Mouse (Mus musculus) intestine, embryonic 16.5 days (tissue): ENCODE measurements around the gene Cdk8. TPM values are rescaled to one million over a fixed set of nuclear protein-coding genes. Genes with fewer than 3 reads are reported as not detected.

ENCODE experiments used
- ATAC-seq: fragments of 200-750 bp; cut with Nextera tagmentation; 2 replicates; pipeline ENCODE4 v1.8.0; 2017; ENCODE audit warnings: moderate TSS enrichment, moderate library complexity
- H3K27ac ChIP-seq: fragments of 300-500 bp; sonication (generic); 2 replicates; pipeline ENCODE4 v1.5.1; 2014; ENCODE audit warnings: mild to moderate bottlenecking, low read length
- H3K27me3 ChIP-seq: fragments of 300-500 bp; sonication (generic); replicated peaks from 2 replicates; pipeline ENCODE4 v1.6.1; 2014; ENCODE audit warnings: low read length, control low read depth, mixed read lengths; ENCODE audit not compliant: control insufficient read depth, insufficient read depth
- H3K36me3 ChIP-seq: fragments of 300-500 bp; sonication (generic); 2 replicates; pipeline ENCODE4 v1.6.1; 2014; ENCODE audit warnings: low read length, control low read depth; ENCODE audit not compliant: control insufficient read depth, insufficient read depth
- H3K4me1 ChIP-seq: fragments of 300-500 bp; sonication (generic); 2 replicates; pipeline ENCODE4 v1.6.1; 2014; ENCODE audit warnings: low read length, control low read depth, mixed read lengths; ENCODE audit not compliant: control insufficient read depth, insufficient read depth
- H3K4me2 ChIP-seq: fragments of 300-500 bp; sonication (generic); 2 replicates; pipeline ENCODE4 v1.6.1; 2014; ENCODE audit warnings: low read depth, low read length, control low read depth
- H3K4me3 ChIP-seq: fragments of 300-500 bp; sonication (generic); 2 replicates; pipeline ENCODE4 v1.5.1; 2014; ENCODE audit warnings: mild to moderate bottlenecking, low read length
- H3K9ac ChIP-seq: fragments of 300-500 bp; sonication (generic); 2 replicates; pipeline ENCODE4 v1.6.1; 2014; ENCODE audit warnings: low read depth, low read length
- H3K9me3 ChIP-seq: fragments of 300-500 bp; sonication (generic); 2 replicates; pipeline ENCODE4 v1.6.1; 2016; ENCODE audit warnings: low read length, control low read depth; ENCODE audit not compliant: control insufficient read depth
- WGBS: fragments of 180-500 bp; shearing (Covaris S2); extraction: QIAGEN DNeasy Blood & Tissue Kit; methylation state at CpG from one replicate; pipeline ENCODE4 v1.1.7; 2014; 5-methylcytosine and 5-hydroxymethylcytosine counted together
- polyA plus RNA-seq: library from polyadenylated mRNA; unstranded; fragments of >200 nt; fragmentation: Nextera tagmentation; extraction: Ambion mirVana; gene quantifications from 2 replicates; pipeline ENCODE4 v1.2.1, GENCODE M21; 2015

Cdk8 gene
- polyA plus RNA-seq, 1 experiment from 2014 or later: 12.2 TPM

DNA sequence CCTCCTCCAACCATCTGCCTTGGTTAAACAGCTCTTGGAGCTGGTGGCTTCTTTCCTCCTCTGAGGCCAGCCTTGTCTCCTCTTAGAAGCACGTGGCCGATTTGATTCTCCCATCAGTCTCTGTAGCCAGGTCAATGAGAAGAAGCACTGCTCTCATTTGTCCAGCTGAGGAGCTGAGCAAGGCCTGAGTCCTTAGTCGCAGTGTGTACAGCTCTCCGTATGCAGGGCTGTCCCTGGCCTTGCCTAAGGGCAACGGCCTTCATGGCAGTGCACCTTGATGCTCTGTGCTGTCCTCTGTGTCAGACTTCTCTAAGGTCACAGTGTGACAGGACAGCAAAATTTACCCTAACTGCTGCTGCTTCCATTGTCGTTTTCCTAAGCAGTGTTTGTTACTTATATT, 52.9 kb downstream of the Cdk8 start:
- H3K4me1 ChIP-seq: no peaks in the 10 kb centered on the region
- peak; percentile 62; the same call in 1 of the 2 replicates for ATAC-seq
- 88% methylated on average over 6 of the region's 6 CpGs for WGBS
- no peak overlapping the region for H3K9ac ChIP-seq
- H3K4me2 ChIP-seq: no peak overlapping the region
- H3K27me3 ChIP-seq: no peaks in the 10 kb centered on the region
- H3K36me3 ChIP-seq: peaks cover 13% of the 10 kb centered on the region; the same call in 1 of the 2 replicates
- no peaks in the 10 kb centered on the region for H3K9me3 ChIP-seq
- no peak overlapping the region for H3K4me3 ChIP-seq
- no peak overlapping the region for H3K27ac ChIP-seq

- Histone ChIP-seq H3K27me3 (no peaks in the 10 kb centered on the region), H3K36me3 (peaks cover 13% of the 10 kb centered on the region; the same call in 1 of the 2 replicates), H3K4me1 (no peaks in the 10 kb centered on the region), H3K9ac (no peak overlapping the region), H3K27ac (no peak overlapping the region), H3K9me3 (no peaks in the 10 kb centered on the region), H3K4me3 (no peak overlapping the region), H3K4me2 (no peak overlapping the region)
- ATAC-seq: no peak
- WGBS: 87% methylated on average over 10 of the region's 10 CpGs
Measured at GRCm38 (mm10) chr5:146287416-146287815, 56.4 kb downstream of the Cdk8 start.

DNA sequence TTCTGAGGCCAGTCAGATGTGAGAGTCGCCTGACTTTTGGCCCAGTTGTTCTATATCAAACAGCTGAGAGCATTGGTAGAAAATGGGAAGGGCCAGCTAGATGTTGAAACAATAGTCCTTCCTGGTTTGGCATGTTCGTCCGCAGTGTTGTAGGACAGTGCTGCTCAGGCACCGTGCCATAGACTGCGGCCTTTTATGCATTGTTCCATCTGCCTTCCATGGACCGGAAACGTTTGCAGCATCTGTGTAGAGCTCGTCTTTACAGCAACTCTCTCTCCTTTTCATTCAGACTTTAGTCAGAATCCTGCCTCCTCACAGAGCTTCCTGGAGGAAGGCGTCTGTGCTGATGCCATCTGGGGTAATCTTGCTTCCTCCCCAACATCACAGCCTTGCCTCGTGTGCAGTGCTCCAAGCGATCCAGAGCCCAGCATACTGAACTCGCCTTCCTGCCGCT, 57.0 kb downstream of the Cdk8 start:
- H3K27me3 ChIP-seq: no peaks in the 10 kb centered on the region
- H3K9ac ChIP-seq: no peak overlapping the region
- H3K4me3 ChIP-seq: no peak overlapping the region
- ATAC-seq: no peak
- no peaks in the 10 kb centered on the region for H3K4me1 ChIP-seq
- WGBS: 85% methylated on average over 13 of the region's 13 CpGs
- H3K4me2 ChIP-seq: no peak overlapping the region
- H3K27ac ChIP-seq: no peak overlapping the region
- no peaks in the 10 kb centered on the region for H3K9me3 ChIP-seq
- H3K36me3 ChIP-seq: peaks cover 13% of the 10 kb centered on the region; the same call in 1 of the 2 replicates

- H3K27me3 ChIP-seq: no peaks in the 10 kb centered on the region
- no peak overlapping the region for H3K27ac ChIP-seq
- no peak overlapping the region for H3K9ac ChIP-seq
- 0 out of 2 replicates have a peak, but pooled peaks have one; percentile 19 for ATAC-seq
- peaks cover 3% of the 10 kb centered on the region; the same call in 1 of the 2 replicates for H3K4me1 ChIP-seq
- no peak overlapping the region for H3K4me3 ChIP-seq
- no peak overlapping the region for H3K4me2 ChIP-seq
- 70% methylated on average over 7 of the region's 7 CpGs for WGBS
- H3K36me3 ChIP-seq: peaks cover 11% of the 10 kb centered on the region; the same call in 1 of the 2 replicates
- no peaks in the 10 kb centered on the region for H3K9me3 ChIP-seq
Measured at GRCm38 (mm10) chr5:146289921-146290320, 58.9 kb downstream of the Cdk8 start.

GRCm38 (mm10) chr5:146290446-146290845, 59.4 kb downstream of the Cdk8 start:
- Histone ChIP-seq H3K27me3 (no peaks in the 10 kb centered on the region), H3K4me3 (no peak overlapping the region), H3K9ac (no peak overlapping the region), H3K36me3 (peaks cover 9% of the 10 kb centered on the region; the same call in 1 of the 2 replicates), H3K9me3 (no peaks in the 10 kb centered on the region), H3K4me1 (peaks cover 3% of the 10 kb centered on the region; the same call in 1 of the 2 replicates), H3K4me2 (no peak overlapping the region), H3K27ac (no peak overlapping the region)
- 75% methylated on average over 5 of the region's 5 CpGs for WGBS
- ATAC-seq: no peak

DNA sequence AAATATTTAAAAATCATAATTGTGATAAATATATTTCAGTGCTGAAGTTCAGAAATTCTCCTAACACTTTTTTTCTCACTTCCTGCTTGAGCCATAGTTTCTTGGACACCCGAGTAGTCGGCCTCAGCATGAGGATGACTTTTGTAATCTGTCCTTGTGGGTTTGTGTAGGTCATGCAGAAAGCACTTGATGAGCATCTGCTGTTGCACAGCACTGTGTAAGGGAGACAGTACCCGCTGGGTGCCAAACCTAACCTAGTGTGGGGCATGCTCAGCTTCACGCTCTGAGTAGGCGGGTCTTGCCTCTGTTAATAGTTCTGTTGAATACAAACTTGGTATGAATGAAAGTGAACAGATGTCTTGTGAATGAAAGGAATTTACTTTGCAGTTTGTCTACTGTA, 60.5 kb downstream of the Cdk8 start:
- Histone ChIP-seq H3K9ac (no peak overlapping the region), H3K27me3 (no peaks in the 10 kb centered on the region), H3K36me3 (peaks cover 4% of the 10 kb centered on the region; the same call in 1 of the 2 replicates), H3K4me3 (no peak overlapping the region), H3K4me1 (peaks cover 3% of the 10 kb centered on the region; the same call in 1 of the 2 replicates), H3K27ac (no peak overlapping the region), H3K9me3 (no peaks in the 10 kb centered on the region), H3K4me2 (no peak overlapping the region)
- WGBS: 57% methylated on average over 5 of the region's 5 CpGs
- no peak for ATAC-seq

DNA sequence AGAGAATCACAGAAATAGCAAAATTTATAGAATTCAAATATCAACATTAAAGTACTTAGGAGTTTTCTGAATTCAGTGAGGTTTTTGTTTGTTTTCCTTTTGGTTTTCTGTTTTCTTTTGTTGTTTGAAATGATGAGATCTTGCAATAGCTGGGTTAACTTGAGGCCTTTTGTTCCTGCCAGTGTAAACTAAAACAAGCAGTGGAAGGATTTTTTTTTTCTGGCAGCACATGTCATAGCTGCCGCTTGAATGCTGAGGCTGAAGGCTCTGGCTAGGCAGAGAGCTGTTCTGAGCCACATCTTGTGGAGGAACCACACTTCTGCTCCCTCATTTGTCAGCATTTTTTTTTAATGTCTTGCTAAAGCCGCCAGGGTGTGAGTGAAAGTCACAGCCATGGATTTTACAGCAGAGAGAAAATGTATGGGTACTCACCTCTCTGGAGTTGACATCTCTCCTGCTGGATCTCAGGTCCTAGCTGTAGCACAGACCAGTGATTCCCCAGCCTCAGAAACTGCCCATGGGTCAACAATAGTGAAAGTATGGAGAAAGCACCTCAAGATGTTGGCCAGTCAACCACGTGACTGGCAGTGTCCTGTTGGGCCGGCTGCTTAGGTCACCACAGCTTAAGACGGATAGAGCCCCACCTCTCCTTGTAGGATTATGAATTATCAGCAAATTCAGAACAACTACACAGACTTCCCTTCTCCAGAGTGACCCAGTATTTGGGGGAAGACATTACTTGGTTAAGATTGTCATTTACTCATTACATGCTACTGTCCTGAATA, 62.1 kb downstream of the Cdk8 start:
- Histone ChIP-seq H3K36me3 (no peaks in the 10 kb centered on the region), H3K4me3 (no peak overlapping the region), H3K27me3 (no peaks in the 10 kb centered on the region), H3K27ac (no peak overlapping the region), H3K4me1 (peaks cover 3% of the 10 kb centered on the region; the same call in 1 of the 2 replicates), H3K9me3 (no peaks in the 10 kb centered on the region), H3K9ac (no peak overlapping the region), H3K4me2 (no peak overlapping the region)
- WGBS: 73% methylated on average over 5 of the region's 5 CpGs
- ATAC-seq: no peak

DNA sequence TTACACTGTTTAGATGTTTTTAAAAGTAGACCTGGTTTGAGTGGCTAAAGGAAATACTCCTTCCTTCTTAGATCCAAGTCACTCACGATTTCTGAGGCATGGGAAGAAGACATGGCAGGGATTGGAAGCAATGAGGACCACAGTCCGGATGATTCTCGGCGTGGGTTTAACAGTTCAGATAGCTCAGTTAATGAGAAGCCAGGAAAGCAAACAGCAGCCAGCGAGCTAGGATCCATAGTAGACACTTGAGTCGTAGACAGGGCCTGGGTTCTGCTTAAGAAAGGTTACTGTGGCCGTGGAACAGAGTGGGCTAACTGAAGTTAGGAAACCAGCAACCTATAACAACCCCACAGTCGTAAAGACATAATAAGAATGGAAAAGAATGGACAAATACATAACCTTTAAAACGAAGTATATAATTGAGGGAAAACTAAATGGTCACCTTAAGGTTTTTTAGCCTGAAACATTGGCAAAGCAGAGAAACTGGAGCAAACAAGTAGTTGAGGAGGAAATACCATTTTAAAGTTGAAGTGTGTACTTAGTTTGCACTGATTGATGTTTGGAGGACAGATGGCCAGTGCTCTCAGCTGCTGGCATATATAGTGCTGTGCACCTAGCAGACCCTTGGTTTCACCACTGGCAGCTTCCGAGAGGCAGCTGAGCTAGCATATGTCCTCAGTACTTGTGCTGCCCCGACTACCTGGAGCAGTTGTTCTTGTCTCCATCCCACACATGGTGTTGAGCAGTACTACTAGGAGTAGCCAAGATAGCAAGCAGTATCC, 63.1 kb downstream of the Cdk8 start:
- Histone ChIP-seq H3K36me3 (no peaks in the 10 kb centered on the region), H3K4me3 (no peak overlapping the region), H3K9me3 (no peaks in the 10 kb centered on the region), H3K27me3 (no peaks in the 10 kb centered on the region), H3K4me2 (no peak overlapping the region), H3K27ac (no peak overlapping the region), H3K4me1 (peaks cover 3% of the 10 kb centered on the region; the same call in 1 of the 2 replicates), H3K9ac (no peak overlapping the region)
- peak; percentile 66 for ATAC-seq
- 69% methylated on average over 11 of the region's 11 CpGs for WGBS

- H3K36me3 ChIP-seq: peaks cover 3% of the 10 kb centered on the region; the same call in 1 of the 2 replicates
- 83% methylated on average over 5 of the region's 5 CpGs for WGBS
- H3K27me3 ChIP-seq: no peaks in the 10 kb centered on the region
Measured at GRCm38 (mm10) chr5:146294834-146295233, 63.8 kb downstream of the Cdk8 start.

More at GRCm38 (mm10) chr5:146294834-146295233, 63.8 kb downstream of the Cdk8 start:
- H3K9me3 ChIP-seq: no peaks in the 10 kb centered on the region
- H3K4me3 ChIP-seq: no peak overlapping the region
- peaks cover 3% of the 10 kb centered on the region; the same call in 1 of the 2 replicates for H3K4me1 ChIP-seq
- no peak overlapping the region for H3K4me2 ChIP-seq
- no peak for ATAC-seq
- no peak overlapping the region for H3K27ac ChIP-seq
- no peak overlapping the region for H3K9ac ChIP-seq
